Comparison of ENCODE assay signal across 24 mouse cellular contexts in genomic region chr8:10190607-10191006, GRCm38 (mm10). TPM values are rescaled to one million over a fixed set of nuclear protein-coding genes. Genes with fewer than 3 reads are reported as not detected.
"Had no signal": no experiment of that assay in that cellular context is flagged by ENCODE, and none has a peak within 500 bp of the region (broad histone marks: within the 10 kb centered on the region; RNA-seq: fewer than 3 reads in every experiment).

No protein-coding gene starts in this region.

- H3K9me3 ChIP-seq: intestine, embryonic 15.5 days; limb, embryonic 10.5 days had no signal

- H3K4me2 ChIP-seq: heart, embryonic 12.5 days; intestine, embryonic 15.5 days; limb, embryonic 12.5 days; liver, embryonic 11.5 days; liver, embryonic 13.5 days had no signal

- H3K36me3 ChIP-seq: heart, embryonic 12.5 days; intestine, embryonic 15.5 days; limb, embryonic 10.5 days; limb, embryonic 12.5 days; liver, embryonic 13.5 days had no signal

- H3K4me3 ChIP-seq: gastrocnemius, adult 2 months; heart, adult 2 months; heart, embryonic 12.5 days; intestine, embryonic 15.5 days; layer of hippocampus, adult 2 months; left cerebral cortex, adult 2 months; limb, embryonic 10.5 days; limb, embryonic 12.5 days; liver, embryonic 13.5 days had no signal

- H3K27me3 ChIP-seq: heart, embryonic 12.5 days; intestine, embryonic 15.5 days; limb, embryonic 12.5 days; liver, embryonic 13.5 days had no signal

- H3K4me1 ChIP-seq: heart, embryonic 12.5 days; intestine, embryonic 15.5 days; limb, embryonic 10.5 days; limb, embryonic 12.5 days; liver, embryonic 13.5 days had no signal

- H3K9ac ChIP-seq: heart, embryonic 12.5 days; intestine, embryonic 15.5 days; limb, embryonic 12.5 days; liver, embryonic 13.5 days had no signal

- ATAC-seq: forebrain, embryonic 16.5 days; inflammation-experienced regulatory T-cells, adult 6 months; intestine, embryonic 15.5 days; intestine, postnatal 0 days had no signal

- H3K27ac ChIP-seq: gastrocnemius, adult 2 months; heart, adult 2 months; intestine, embryonic 15.5 days; layer of hippocampus, adult 2 months; left cerebral cortex, adult 2 months; limb, embryonic 10.5 days; limb, embryonic 12.5 days; liver, embryonic 13.5 days had no signal

- DNase-seq: gastrocnemius, adult 2 months; gastrocnemius, postnatal 10 days; gastrocnemius, postnatal 25 days; heart, adult 2 months; heart, postnatal 10 days; heart, postnatal 4 days; kidney, adult 18-20 months; kidney, adult 8-10 months; kidney, postnatal 10 days; kidney, postnatal 25 days; kidney, postnatal 4 days; liver; liver, embryonic 13.5 days had no signal

RNA-seq across cellular contexts. Expression of gene Myo16, which starts 36.9 kb away (rescaled TPM):
- total RNA-seq: granulocyte monocyte progenitor cell, adult 5-6 weeks had no signal
- polyA plus RNA-seq: heart, adult 2 months; inflammation-experienced regulatory T-cells, adult 6 months; intestine, postnatal 0 days; liver, embryonic 13.5 days had no signal
